Mouse (Mus musculus): ENCODE results near the gene Gpx2. TPM values are rescaled to one million over a fixed set of nuclear protein-coding genes. Genes with fewer than 3 reads are reported as not detected.

Gpx2 gene
- total and polyA plus RNA-seq, 3 experiments = not detected

GRCm38 (mm10) chr12:76779951-76780350, 15.4 kb downstream of the Gpx2 start:
- H3K9ac ChIP-seq (ENCODE audit: insufficient read depth, low read depth) = no peak overlapping the region

GRCm38 (mm10) chr12:76778305-76779083, 16.9 kb downstream of the Gpx2 start:
- Histone ChIP-seq H3K9me3 (replicated peaks; ENCODE audit: low read length) (no peaks in the 10 kb centered on the region), H3K79me2 (replicated peaks; ENCODE audit: control insufficient read depth, extremely low read depth, insufficient read depth, poor library complexity, severe bottlenecking) (no peaks in the 10 kb centered on the region), H3K9ac (ENCODE audit: insufficient read depth, low read depth) (no peak overlapping the region), H3K27me3 (replicated peaks) (no peaks in the 10 kb centered on the region), H3K4me1 (ENCODE audit: control insufficient read depth in 1 of 2, insufficient read depth in 2 of 2) (peaks cover 0 to 10% of the 10 kb centered on the region in 2 experiments; a peak in 2 of 4 replicates), H3K4me3 (replicated peaks in 1 of 3; ENCODE audit: low read depth in 2 of 3, low read length in 2 of 3, poor library complexity in 1 of 3) (no peak overlapping the region), H3K36me3 (replicated peaks in 1 of 2; ENCODE audit: control insufficient read depth in 1 of 2, insufficient read depth in 1 of 2, low read length in 1 of 2) (peaks cover 2 to 53% of the 10 kb centered on the region in 2 experiments), H3K4me2 (ENCODE audit: insufficient read depth, low read depth, poor library complexity, severe bottlenecking) (no peak overlapping the region), H3K27ac (ENCODE audit: insufficient read depth, low read depth) (no peak overlapping the region)
- DNase-seq (ENCODE audit: extremely low read depth) = no peak
- TF ChIP-seq NRF1 (IDR thresholded peaks at IDR 0.05; ENCODE audit: low read depth, low read length) (no peak), GABPA (IDR thresholded peaks at IDR 0.05; ENCODE audit: insufficient replicate concordance, low read depth, low read length) (no peak), CTCF (conservative IDR thresholded peaks at IDR 0.05 in 1 of 2, IDR thresholded peaks at IDR 0.05 in 1 of 2; ENCODE audit: low read depth in 2 of 2, low read length in 2 of 2) (no peak), NELFE (IDR thresholded peaks at IDR 0.05; ENCODE audit: low read depth, low read length) (no peak), ZNF384 (IDR thresholded peaks at IDR 0.05; ENCODE audit: low read depth, low read length) (no peak), ZMIZ1 (IDR thresholded peaks at IDR 0.05; ENCODE audit: low read depth, low read length) (no peak), EP300 (IDR thresholded peaks at IDR 0.05; ENCODE audit: low read length) (no peak), IRF4 (IDR thresholded peaks at IDR 0.05; ENCODE audit: low read depth, low read length) (no peak), USF2 (conservative IDR thresholded peaks at IDR 0.05; ENCODE audit: low read depth, low read length) (no peak), USF1 (IDR thresholded peaks at IDR 0.05; ENCODE audit: low read depth, low read length) (no peak), JUND (conservative IDR thresholded peaks at IDR 0.05; ENCODE audit: low read depth, low read length) (no peak), CHD2 (IDR thresholded peaks at IDR 0.05; ENCODE audit: low read length) (no peak), TBP (conservative IDR thresholded peaks at IDR 0.05; ENCODE audit: low read depth, low read length) (no peak), MEF2A (IDR thresholded peaks at IDR 0.05; ENCODE audit: borderline replicate concordance, low read depth, low read length) (no peak), POLR2AphosphoS2 (IDR thresholded peaks at IDR 0.05; ENCODE audit: low read depth, low read length) (no peak)
- in situ Hi-C loops (cut with MboI; ENCODE audit: low pct_ligation_motif_present, low pct_unique_long_range_greater_than_20kb, low sequenced_read_pairs) = no loop called here
- dilution Hi-C loops (cut with MboI; ENCODE audit: extremely low pct_ligation_motif_present, extremely low pct_unique_long_range_greater_than_20kb, low sequenced_read_pairs) = no loop called here

More at GRCm38 (mm10) chr12:76779951-76780350, 15.4 kb downstream of the Gpx2 start:
- dilution Hi-C loops (cut with MboI; ENCODE audit: extremely low pct_ligation_motif_present, extremely low pct_unique_long_range_greater_than_20kb, low sequenced_read_pairs) = no loop called here
- Histone ChIP-seq H3K27ac (ENCODE audit: insufficient read depth, low read depth) (no peak overlapping the region), H3K4me1 (ENCODE audit: control insufficient read depth in 1 of 2, insufficient read depth in 2 of 2) (peaks cover 0 to 10% of the 10 kb centered on the region in 2 experiments; a peak in 2 of 4 replicates), H3K9me3 (replicated peaks; ENCODE audit: low read length) (no peaks in the 10 kb centered on the region), H3K4me2 (ENCODE audit: insufficient read depth, low read depth, poor library complexity, severe bottlenecking) (no peak overlapping the region), H3K36me3 (replicated peaks in 1 of 2; ENCODE audit: control insufficient read depth in 1 of 2, insufficient read depth in 1 of 2, low read length in 1 of 2) (peaks cover 2 to 51% of the 10 kb centered on the region in 2 experiments), H3K27me3 (replicated peaks) (no peaks in the 10 kb centered on the region), H3K4me3 (replicated peaks in 1 of 3; ENCODE audit: low read depth in 2 of 3, low read length in 2 of 3, poor library complexity in 1 of 3) (no peak overlapping the region), H3K79me2 (replicated peaks; ENCODE audit: control insufficient read depth, extremely low read depth, insufficient read depth, poor library complexity, severe bottlenecking) (no peaks in the 10 kb centered on the region)
- TF ChIP-seq ETS1 (conservative IDR thresholded peaks at IDR 0.05; ENCODE audit: low read depth, low read length) (no peak), USF1 (IDR thresholded peaks at IDR 0.05; ENCODE audit: low read depth, low read length) (no peak), ELF1 (IDR thresholded peaks at IDR 0.05; ENCODE audit: low read depth, low read length) (no peak)
- in situ Hi-C loops (cut with MboI; ENCODE audit: low pct_ligation_motif_present, low pct_unique_long_range_greater_than_20kb, low sequenced_read_pairs) = no loop called here
- no peak for DNase-seq (ENCODE audit: extremely low read depth)

Measured in CH12.LX (cell line).